Mouse (Mus musculus): ENCODE results near the gene Arl3.

DNA sequence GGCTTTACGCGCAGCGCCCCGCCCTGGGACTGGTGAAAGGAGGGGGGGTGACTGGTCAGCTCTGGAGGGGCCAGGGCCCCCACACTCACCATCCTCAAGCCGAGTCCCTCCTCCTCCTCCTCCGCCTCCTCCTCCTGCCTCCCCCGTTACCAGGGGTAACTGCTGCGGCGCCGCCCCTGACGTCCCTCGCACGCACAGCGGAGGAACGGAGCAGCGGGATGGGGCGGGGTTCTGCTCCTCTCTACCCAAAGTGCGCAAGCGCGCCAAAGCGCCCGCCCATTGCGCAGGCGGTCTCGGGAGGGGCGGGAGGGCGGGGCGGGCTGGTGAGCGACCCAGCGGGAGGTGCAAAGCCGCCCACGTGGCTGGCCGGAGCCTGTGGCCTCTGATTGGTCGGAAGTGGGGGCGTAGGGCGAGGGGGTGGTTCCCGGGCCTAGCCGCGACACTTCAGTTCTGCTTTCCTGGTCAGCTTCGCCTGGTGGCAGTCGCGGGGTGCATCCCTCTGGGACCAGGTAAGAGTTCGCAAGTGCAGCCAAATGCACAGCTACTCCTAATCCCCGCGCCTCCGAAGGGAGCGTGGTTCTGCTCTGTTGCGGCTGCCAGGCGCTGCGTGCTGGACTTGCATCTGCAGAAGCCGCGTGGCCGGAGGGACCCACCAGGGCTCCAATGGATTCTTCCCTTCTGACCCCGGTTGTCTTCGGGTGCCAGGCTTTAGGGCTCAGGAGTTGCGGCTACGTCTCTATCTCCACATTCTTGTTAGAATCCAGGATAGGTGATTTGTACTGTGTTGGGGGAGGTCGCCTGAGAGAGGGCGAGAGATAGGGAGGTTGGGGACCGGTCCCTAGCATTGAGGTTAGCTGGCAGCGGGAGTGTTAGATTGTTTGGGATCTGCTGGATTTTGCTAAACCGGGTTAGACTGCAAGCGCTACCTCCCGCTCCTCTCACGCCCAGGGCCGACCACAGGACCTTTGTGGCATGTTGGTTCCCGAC, at the start of gene Arl3, which contains the start of gene Sfxn2:
- TF ChIP-seq CTCF (IDR thresholded peaks at IDR 0.05; ENCODE audit: low read depth) (peak; percentile 57), EP300 (optimal IDR thresholded peaks at IDR 0.05) (no peak)

Data from stomach, postnatal 0 days (tissue).